Mouse (Mus musculus): ENCODE measurements around the gene Crygc.
A peak's percentile ranks its signal among the peaks of the same experiment; 100 is the strongest.

DNA sequence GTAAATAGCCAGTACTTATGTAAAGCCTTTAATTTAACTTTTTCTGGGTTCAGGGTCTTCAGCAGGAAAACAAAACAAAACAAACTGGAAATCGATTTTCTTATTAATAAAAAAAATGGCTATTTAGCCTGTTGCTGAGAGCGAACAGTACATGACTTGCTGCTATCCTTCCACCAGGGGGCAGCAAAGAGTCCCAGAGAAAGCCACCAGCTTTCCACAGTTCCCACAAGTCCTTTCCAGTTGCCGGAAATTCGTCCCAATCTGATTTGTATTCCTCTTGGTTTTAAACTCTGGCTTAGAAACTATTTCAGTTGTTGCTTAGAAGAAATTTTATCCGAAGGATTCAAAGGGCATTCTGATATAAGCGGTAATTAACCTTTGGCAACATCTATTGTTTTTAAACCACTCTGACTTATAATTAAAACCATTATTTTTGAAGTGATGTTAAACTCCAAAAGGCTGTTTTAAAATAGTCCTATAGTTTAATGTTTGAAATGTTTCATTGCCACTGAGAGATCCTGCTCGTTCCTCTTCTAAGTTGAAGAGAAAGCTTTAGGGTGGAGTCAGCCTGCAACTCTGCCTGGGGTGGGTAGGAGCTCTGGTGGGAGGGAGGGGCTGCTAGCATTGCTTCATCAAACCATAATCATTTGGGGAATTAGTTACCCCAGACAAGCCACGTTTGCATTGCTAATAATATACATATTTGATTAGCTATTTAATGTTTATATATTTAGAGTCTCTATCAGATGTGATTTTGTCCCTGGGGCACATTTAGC lies 38.7 kb upstream of the Crygc start:
- TF ChIP-seq CTCF (IDR thresholded peaks at IDR 0.05; ENCODE audit: low read depth, low read length) (peak; percentile 71), POLR2A (IDR thresholded peaks at IDR 0.05; ENCODE audit: extremely low read depth, insufficient read depth, low read length) (no peak)

All from liver, adult 2 months (tissue).